Mouse (Mus musculus) naive thymus-derived CD4-positive, alpha-beta T cell, adult 5 months (primary cell): ENCODE results near the gene Gtf3c4. TPM values are rescaled to one million over a fixed set of nuclear protein-coding genes. Genes with fewer than 3 reads are reported as not detected.

Experiments
- polyA plus RNA-seq: library from polyadenylated mRNA; unstranded; fragments of 100-300 nt; shearing (Covaris generic); gene quantifications from one replicate; pipeline ENCODE4 v1.2.1, GENCODE M21; 2017

Gene Gtf3c4
- 9.8 TPM for polyA plus RNA-seq

DNA sequence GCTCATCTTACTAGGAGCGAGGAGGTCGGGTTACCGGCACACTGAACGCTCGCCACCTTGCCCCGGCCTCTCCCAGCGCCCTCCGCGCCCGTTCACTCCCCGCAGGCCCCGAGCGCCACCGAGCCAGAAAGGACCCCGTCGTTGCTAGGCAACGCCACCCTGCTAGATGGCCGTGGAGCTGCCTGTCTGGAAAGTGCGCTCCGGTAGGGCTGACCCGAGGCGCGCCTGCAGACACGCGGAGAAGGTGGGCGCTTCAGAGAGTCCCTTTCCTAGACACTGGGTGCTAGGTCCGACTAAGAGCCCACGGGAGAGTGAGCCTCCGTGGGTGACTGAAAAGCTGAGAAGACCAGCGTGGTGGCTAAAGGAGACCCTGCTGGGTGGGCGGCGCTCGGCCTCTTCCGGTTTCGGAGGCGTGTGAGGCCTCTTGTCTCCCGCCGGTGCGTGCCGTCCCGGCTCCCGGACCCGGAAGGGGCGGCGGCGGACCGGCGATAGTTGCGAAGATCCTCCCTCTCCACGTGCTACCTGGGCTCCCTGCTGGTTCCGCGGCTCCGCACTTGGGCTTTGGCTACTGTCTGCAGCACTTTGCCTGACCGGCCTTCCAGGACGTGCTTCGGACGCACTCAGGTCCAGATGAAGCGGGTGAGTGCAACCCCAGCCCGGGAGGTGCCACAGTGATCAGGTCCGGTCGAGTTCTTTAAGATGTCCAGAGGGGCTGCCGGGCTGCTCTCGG, at the start of gene Gtf3c4, which contains the start of gene Ddx31:
Gene Gtf3c4 (minus strand): TSS at position 139 of the 730 bp plus-strand sequence.
Gene Ddx31 (plus strand): TSS at position 185 of the 730 bp plus-strand sequence.

Other genes starting within 250 kb of the Gtf3c4 start
- not detected for gene Gfi1b, start 218.4 kb downstream of the Gtf3c4 start, polyA plus RNA-seq
- gene Tsc1, start 199.1 kb downstream of the Gtf3c4 start, polyA plus RNA-seq, result 54.9 TPM
- gene Spaca9, start 140.6 kb downstream of the Gtf3c4 start, polyA plus RNA-seq, result not detected
- gene Ak8, start 140.2 kb downstream of the Gtf3c4 start, polyA plus RNA-seq, result not detected
- 22.7 TPM for gene Ddx31, start within 50 bp of the Gtf3c4 start, polyA plus RNA-seq
- gene Barhl1, start 76.3 kb upstream of the Gtf3c4 start, polyA plus RNA-seq, result not detected
- gene Cfap77, start 214.7 kb upstream of the Gtf3c4 start, polyA plus RNA-seq, result not detected
- gene Ttf1, start 219.9 kb upstream of the Gtf3c4 start, polyA plus RNA-seq, result 19.2 TPM